Mouse (Mus musculus): ENCODE measurements at regions not wholly inside any gene's neighbourhood (a gene's known extent, or its start where the extent isn't known, plus 50 kb on each side); places are given as distances from the start of the nearest gene placed in this dataset.

DNA sequence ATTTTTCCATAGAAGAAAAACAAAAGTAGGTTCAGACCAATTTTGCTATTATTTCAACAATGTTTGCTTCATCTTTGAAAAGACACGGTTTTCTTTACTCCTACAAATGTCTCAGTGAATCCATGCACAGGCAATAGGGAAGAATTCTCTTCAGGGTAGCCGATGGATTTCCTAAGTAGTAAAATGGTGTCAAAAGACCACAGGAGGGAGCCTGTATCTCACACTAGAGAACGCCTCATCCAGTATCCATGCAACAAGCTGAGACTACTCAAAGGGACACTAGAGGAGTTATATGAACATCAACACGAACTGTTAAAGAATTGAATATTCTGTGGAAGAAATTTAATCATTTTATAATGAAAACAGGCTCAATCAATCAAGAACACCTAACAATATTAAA, 174.8 kb upstream of the Tacr3 start:
- TF ChIP-seq CTCF (IDR thresholded peaks at IDR 0.05; ENCODE audit: borderline replicate concordance, insufficient read depth, low read depth, low read length) (no peak), POLR2A (IDR thresholded peaks at IDR 0.05; ENCODE audit: borderline replicate concordance, insufficient read depth, low read length) (no peak)

All from cerebellum, adult 2 months (tissue).